Mouse (Mus musculus) adrenal gland (tissue): Measurements from ENCODE around the gene Anxa2.

Experiments
- intact Hi-C: fragments of 180-260 bp; cut with DNase I; formaldehyde crosslinking; loops from one replicate; pipeline ENCODE4 v1.15.1; 2025

Anxa2 gene

GRCm38 (mm10) chr9:69457747-69458625 is 4.6 kb downstream of the Anxa2 start:
- intact Hi-C loops = no loop called here

- intact Hi-C loops = no loop called here
Measured at GRCm38 (mm10) chr9:69458982-69459381, 5.6 kb downstream of the Anxa2 start.

DNA sequence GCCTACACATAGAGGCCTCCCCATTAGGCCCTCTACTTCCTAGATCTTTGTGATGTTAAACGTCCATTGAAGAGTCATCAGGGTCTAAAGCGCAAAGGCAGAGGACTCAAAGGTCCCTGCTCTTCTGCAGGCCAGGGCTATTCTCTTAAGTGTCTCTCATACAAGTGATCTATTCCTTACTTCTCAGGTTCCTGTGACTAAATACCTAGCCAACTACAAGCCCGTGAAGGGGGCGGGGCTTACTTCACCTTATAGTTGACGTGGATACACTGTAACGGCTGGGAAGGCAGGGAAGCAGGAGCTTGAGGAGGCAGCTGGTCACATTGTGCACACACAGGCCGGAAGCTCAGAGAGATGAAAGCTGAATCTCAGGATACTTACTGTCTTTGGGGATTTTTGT is 6.5 kb downstream of the Anxa2 start:
- intact Hi-C loops = no loop called here

DNA sequence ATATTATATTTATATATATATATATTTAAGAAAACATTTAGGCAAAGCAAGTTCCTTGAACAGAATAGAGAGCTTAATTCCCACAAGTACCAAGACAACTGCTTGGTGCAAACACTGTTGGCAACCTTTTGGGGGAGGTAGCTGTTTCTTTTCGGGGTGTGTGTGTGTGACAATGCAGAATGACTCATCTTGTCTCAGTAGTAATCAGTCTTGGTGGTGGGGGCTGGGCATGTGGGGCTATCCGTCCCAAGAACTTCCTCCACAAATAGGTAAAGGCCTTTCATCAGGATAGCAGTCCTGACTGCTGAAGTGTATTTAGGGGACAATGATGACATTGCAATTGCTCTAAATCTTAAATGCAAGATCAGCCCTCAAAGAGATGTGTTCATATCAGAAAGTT is 9.6 kb downstream of the Anxa2 start:
- intact Hi-C loops = no loop called here

DNA sequence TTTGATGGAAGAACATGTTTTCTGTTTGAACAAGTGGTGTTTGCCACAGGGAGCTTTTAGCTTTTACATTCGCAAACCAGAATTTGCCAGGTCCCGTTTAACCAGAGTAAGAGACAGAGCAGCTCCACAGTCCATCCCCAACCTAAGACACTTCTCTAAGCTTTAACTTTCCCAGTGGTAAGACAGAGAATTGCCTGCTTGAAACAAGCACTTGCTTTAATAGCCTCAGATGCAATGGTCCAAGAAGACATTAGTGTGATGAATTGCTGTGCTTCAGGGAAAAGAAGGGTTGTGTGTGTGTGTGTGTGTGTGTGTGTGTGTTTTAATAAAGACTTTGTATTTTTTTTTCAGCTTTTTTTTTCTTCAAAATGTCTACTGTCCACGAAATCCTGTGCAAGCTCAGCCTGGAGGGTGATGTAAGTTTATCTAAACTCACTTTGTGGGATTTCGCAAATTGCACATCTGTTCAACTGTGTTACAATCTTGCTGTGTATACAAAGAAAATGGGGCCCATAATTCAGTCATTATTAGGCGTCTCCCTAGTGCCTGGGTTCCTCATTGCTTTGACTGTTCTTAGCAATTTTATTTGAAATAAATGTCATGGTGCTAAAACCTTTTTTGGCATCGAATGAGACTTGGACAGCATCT is 10.8 kb downstream of the Anxa2 start:
- intact Hi-C loops = no loop called here

DNA sequence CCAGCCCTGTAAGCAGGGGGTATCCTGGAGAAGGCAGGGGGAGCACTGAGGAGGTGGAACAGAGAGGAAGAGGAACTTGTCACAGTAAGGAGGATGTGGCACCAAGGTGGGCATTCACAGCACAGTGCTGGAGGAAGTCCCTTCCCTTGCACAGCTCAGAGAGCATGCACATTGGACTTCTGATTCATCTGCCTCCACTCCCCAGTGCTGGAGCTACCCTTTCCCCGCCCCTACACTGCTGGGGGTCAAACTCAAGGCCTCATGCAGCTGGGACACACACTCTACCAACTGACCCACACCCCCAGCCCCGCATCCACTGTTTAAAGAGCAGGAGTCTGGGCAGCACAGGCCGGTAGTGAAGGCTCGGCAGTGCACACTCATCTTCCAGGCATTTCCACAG is 12.7 kb downstream of the Anxa2 start:
- intact Hi-C loops = no loop called here

- intact Hi-C loops = no loop called here
Measured at GRCm38 (mm10) chr9:69467310-69467939, 14.0 kb downstream of the Anxa2 start.

- intact Hi-C loops = no loop called here
Measured at GRCm38 (mm10) chr9:69468991-69469390, 15.6 kb downstream of the Anxa2 start.

DNA sequence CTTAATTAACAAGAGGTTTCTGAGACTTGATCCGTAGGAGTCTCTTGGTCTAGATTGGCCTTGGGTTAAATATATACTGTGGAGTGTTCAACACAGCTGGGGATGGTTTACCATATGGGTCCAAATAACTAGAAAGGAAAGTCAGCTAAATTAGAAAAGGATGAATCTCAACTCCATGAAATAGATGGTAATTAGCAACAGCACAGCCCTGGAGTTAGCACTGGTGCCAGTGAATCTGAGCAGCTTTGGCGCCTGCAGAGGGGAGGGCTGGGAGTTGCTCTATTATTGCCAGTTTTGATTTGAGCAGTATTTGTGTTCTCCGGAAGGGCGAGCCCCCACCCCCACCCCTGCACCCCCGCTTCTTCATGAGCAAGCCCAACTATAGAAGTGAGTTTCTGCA is 16.9 kb downstream of the Anxa2 start:
- intact Hi-C loops = no loop called here

- intact Hi-C loops = no loop called here
Measured at GRCm38 (mm10) chr9:69470921-69471320, 17.5 kb downstream of the Anxa2 start.

GRCm38 (mm10) chr9:69472724-69473123 is 19.3 kb downstream of the Anxa2 start:
- intact Hi-C loops = no loop called here

DNA sequence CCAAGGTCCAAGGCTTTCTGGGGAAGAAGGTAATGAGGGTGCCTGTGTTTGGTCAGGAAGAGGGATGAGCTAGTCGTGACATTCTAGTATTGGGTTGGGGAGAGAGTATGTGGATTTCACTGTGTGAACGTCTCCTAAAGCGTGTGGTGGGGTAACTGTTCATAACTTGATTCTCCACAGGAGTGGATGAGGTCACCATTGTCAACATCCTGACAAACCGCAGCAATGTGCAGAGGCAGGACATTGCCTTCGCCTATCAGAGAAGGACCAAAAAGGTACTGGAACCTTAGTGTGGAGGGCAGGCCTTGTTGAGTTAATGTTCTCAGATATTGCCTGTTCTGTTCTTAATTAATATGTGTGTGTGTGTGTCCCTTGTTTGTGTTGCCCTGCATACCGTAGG is 22.5 kb downstream of the Anxa2 start:
- intact Hi-C loops = loop anchor here (5.0 kb wide), 1 partner anchor 34 kb away; no protein-coding TSS in a partner anchor

DNA sequence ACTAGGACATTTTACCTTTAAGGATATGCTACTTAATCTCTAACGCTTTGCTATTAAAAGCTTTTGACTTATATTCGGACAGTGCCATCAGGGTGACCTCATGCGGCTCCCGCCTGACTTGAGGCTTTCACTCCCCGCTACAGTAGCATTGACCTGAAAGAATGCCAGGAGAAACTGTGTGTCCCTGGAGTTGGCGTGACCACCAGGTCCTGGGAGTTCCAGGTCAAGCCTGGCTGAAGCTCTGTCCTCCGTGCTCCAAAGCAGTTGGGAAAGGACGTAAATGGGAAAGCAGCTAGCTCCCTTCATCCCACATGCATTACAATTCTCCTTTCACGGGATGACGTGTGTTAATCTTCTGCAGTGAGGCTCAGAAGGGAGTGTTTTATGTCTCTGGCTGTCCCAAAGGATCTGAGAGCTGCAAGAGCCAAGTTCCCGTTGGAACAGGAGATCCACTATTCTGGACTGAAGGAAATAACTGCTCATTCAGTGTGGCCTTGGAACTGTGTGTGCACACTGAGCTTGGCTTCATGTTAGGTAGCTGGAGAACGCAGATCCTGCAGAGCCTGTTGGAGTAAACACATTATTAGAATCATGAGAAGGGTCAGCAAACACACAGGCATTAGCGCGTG is 23.9 kb downstream of the Anxa2 start:
- intact Hi-C loops = loop anchor here (5.0 kb wide), 1 partner anchor 35 kb away; no protein-coding TSS in a partner anchor

DNA sequence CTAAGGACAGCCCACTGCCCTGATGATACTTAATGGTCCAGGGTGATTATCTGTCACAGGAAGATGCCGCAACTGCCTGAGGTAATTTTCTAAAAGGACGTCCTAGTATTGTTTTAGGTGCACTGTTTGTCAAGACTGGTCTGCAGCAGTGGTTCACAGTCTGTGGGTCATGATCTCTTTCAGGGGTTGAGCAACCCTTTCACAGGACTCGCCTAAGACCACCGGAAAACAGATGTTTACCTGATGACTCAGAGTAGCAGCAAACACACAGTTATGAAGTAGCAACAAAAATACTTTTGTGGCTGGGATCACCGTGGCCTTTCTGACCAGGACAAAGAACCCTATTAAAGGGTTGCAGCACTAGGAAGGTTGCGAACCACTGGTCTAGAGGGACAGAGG is 24.4 kb downstream of the Anxa2 start:
- intact Hi-C loops = loop anchor here (5.0 kb wide), 1 partner anchor 36 kb away; no protein-coding TSS in a partner anchor

- intact Hi-C loops = loop anchor here (2.0 kb wide), 1 partner anchor 62 kb away; no protein-coding TSS in a partner anchor
Measured at GRCm38 (mm10) chr9:69480344-69480743, 26.9 kb downstream of the Anxa2 start.

DNA sequence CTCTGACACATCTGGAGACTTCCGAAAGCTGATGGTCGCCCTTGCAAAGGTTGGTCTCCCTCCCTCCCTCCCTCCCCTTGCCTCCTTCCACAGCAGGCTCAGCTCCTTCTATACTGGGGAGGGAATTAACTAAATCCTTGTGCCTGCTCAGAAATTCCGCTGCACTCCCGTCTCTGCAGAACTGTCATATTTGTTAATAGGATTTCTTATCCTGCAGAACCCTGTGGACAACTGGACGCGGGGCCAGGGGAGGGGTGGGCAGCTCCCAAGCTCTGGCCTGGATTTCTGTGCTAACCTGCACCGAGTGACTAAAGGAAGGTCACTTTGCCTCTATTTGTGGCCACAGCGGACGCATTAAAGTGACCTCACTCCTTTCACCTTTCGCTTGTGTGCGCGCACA is 30.4 kb downstream of the Anxa2 start:
- intact Hi-C loops = no loop called here

- intact Hi-C loops = no loop called here
Measured at GRCm38 (mm10) chr9:69486140-69486539, 32.7 kb downstream of the Anxa2 start.

DNA sequence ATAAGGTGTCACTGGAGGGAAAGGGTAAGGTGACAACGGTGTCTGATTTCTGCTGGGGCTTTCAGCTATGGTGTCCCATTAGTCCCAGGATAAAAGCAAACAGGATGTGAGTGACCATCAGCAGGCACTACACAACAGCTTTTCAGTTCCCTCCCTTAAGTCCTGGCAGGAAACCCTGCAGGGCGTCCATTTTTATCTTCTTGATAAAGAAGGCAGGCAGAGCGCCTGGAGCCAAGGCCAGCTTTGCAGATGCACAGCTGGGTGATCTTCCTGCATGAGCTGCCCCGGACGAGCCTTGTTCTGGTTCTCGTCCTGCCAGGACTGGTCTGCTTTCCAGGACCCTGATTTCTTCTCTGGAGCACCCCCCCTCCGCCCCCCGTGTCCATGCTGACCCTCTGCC is 35.1 kb downstream of the Anxa2 start:
- intact Hi-C loops = no loop called here

GRCm38 (mm10) chr9:69488972-69489371 is 35.6 kb downstream of the Anxa2 start:
- intact Hi-C loops = no loop called here

- intact Hi-C loops = no loop called here
Measured at GRCm38 (mm10) chr9:69492809-69493208, 39.4 kb downstream of the Anxa2 start.

DNA sequence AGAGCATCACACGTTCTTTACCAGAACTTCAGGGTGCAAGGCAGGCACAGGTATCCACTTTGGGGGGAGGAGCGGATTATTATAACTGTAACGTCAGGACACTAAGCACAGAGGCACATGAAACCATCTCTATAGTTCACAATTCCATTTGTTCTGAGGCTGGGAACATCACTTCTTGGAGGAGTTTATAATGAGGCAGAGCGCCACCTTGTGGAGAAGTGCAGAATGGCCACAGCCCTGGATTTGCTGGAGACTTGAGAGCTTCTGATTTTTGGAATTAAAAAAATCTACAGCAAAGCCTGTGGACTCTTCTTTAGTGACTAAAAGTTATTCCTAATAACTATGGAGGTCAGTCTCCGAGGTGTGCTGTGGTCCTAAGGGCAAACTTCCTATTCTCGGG is 49.1 kb downstream of the Anxa2 start:
- intact Hi-C loops = no loop called here
